Mouse (Mus musculus) kidney, adult 2 months (tissue): ENCODE results near the gene Gipc3. TPM values are rescaled to one million over a fixed set of nuclear protein-coding genes. Genes with fewer than 3 reads are reported as not detected.

Experiments used
- DNase-seq: peaks from one replicate; pipeline ENCODE4 v3.0.0; 2021
- H3K27ac ChIP-seq: fragments of 200-500 bp; 2 replicates; pipeline ENCODE4 v1.5.1; 2012; ENCODE audit warnings: low read depth, low read length, control low read depth, inconsistent platforms; ENCODE audit not compliant: insufficient read depth
- H3K27me3 ChIP-seq: fragments of 200-500 bp; replicated peaks from 2 replicates; pipeline ENCODE4 v1.6.1; 2012; ENCODE audit warnings: mild to moderate bottlenecking, moderate library complexity, low read length, inconsistent platforms; ENCODE audit not compliant: control insufficient read depth, insufficient read depth
- H3K36me3 ChIP-seq: fragments of 200-500 bp; 2 replicates; pipeline ENCODE4 v1.6.1; 2012; ENCODE audit warnings: mild to moderate bottlenecking, moderate library complexity, low read length, inconsistent platforms; ENCODE audit not compliant: control insufficient read depth, insufficient read depth
- H3K4me1 ChIP-seq: fragments of 200-500 bp; 2 replicates; pipeline ENCODE4 v1.6.1; 2011; ENCODE audit warnings: low read length; ENCODE audit not compliant: control insufficient read depth, insufficient read depth
- H3K4me3 ChIP-seq: fragments of 200-500 bp; 2 replicates; pipeline ENCODE4 v1.5.1; 2011; ENCODE audit warnings: mild to moderate bottlenecking, low read depth, low read length, control low read depth; ENCODE audit not compliant: insufficient read depth
- CTCF ChIP-seq: fragments of 200-500 bp; conservative IDR thresholded peaks from 2 replicates; pipeline ENCODE4 v1.5.1; 2011; ENCODE audit warnings: low read depth, mild to moderate bottlenecking, control low read depth, low read length, moderate library complexity, mixed read lengths; ENCODE audit not compliant: insufficient read depth, insufficient read length
- POLR2A ChIP-seq: fragments of 200-500 bp; IDR thresholded peaks from one replicate; pipeline ENCODE4 v1.6.1; 2011; ENCODE audit warnings: low read depth, low read length, control low read depth
- WGBS: fragments of 180-500 bp; shearing (Covaris S2); methylation state at CpG from one replicate; pipeline ENCODE4 v1.1.7; 2018; 5-methylcytosine and 5-hydroxymethylcytosine counted together
- polyA plus RNA-seq: library from polyadenylated mRNA; depleted of rRNA; stranded (reverse); fragments of >200 nt; gene quantifications from 2 replicates; pipeline ENCODE4 v1.2.3, GENCODE M21; 2012

Gene Gipc3
- polyA plus RNA-seq, 1 experiment = 1.5 TPM

DNA sequence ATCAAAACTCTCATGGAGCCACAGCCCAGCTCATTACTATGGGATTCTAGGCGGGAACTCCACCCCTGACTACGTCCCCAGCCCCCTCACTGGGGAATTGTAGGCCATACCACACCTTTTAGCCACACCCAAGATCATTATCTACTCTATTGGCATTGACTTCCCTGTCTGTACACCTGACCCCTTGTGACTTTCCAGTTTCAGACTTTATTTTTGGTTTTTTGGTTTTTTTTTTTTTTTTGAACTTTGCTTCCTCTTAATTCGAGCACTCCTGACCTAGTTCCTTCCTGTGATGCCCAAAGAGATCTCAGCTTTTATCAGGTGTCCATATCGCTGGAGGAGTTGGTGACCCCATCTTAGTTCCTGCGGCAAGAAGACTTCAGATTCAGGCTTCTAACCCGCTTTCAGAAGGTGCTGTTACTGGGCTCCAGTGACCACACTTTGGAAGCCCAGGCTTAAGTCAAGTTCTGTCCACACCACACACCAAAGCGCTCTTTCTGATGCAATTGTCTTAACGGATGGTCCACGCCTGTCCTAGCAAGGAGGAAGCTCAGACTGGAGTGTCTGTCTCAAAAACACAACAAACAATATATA, 51.5 kb downstream of the Gipc3 start, which contains the start of gene Tjp3:
Tjp3 (minus strand) TSS at position 71 of the 594 bp plus-strand sequence.
- Histone ChIP-seq H3K36me3 (no peaks in the 10 kb centered on the region), H3K4me1 (peaks cover 34% of the 10 kb centered on the region), H3K27ac (peak within 1 kb of the TSS; percentile 20; the same call in 1 of the 2 replicates), H3K4me3 (peak within 1 kb of the TSS; percentile 36; the same call in 1 of the 2 replicates), H3K27me3 (no peaks in the 10 kb centered on the region)
- no peak for TF ChIP-seq POLR2A
- 57% methylated on average over 9 of the region's 9 CpGs for WGBS
- DNase-seq = no peak

DNA sequence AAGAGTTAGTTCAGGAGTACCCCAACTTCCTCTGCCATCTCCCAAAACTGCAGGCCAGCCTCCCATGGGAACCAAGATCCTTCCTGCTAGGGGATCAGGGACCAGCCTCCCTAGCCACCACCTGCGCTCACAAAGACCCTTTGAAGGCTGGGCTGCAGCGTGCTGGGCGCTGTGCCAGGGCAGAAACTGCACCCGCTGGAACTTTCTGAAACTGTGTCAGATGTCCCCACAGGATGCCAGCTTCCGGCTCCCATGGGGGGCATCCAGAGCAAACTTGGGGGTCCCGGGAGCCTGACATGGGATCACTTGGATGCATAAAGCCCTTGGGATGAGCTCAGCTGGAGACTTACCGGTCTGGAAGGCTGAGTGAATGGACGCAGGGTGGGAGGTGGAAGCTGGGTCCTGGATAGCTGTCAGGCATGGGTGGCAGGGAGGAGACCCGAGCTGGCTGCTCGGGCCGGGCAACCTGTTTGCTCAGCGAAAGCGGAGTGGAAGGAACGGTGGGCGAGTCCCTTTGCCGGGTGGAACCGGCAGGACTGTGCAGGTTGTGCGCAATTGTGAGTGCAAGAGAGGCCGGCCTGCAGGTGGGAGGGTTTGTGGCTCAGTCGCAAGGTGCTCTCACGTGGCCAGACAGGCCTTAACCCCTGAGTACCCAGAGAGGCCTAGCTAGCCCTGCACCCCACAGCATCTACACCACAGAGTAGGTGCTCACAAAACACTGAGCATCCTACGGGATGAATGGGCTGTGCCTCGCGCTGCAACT, 52.2 kb downstream of the Gipc3 start:
- TF ChIP-seq POLR2A (no peak), CTCF (no peak)
- H3K4me3 ChIP-seq = peak overlapping the region; percentile 36; the same call in 1 of the 2 replicates
- no peaks in the 10 kb centered on the region for H3K36me3 ChIP-seq
- peak overlapping the region; percentile 20; the same call in 1 of the 2 replicates for H3K27ac ChIP-seq
- 28% methylated on average over 24 of the region's 24 CpGs for whole genome bisulfite sequencing
- no peaks in the 10 kb centered on the region for H3K27me3 ChIP-seq
- peaks cover 31% of the 10 kb centered on the region for H3K4me1 ChIP-seq
- DNase-seq = peak; percentile 63

DNA sequence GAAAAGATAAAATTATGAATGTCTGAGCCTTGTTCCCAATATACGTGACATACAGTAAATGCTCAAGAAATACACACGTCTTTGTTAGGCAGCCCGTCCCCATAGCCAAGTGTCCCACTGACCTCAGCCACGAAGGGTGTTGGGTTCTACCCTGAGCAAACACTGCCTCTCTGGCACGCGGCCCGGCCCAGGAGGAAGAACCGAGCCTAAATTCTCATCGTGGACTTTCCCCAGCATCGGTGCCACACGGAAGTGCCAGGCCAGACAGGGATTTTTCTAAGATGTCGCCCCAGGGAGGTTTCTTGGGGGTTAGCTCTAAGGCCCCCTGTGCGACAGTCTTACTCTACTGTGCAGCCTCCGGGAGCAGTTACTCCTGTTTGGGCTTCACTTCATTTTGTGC, 53.3 kb downstream of the Gipc3 start:
- WGBS = 51% methylated on average over 14 of the region's 14 CpGs
- no peak for TF ChIP-seq POLR2A
- TF ChIP-seq CTCF = no peak
- no peaks in the 10 kb centered on the region for H3K27me3 ChIP-seq
- peaks cover 24% of the 10 kb centered on the region for H3K4me1 ChIP-seq
- peak; percentile 76 for DNase-seq
- H3K4me3 ChIP-seq = no peak overlapping the region
- no peak overlapping the region for H3K27ac ChIP-seq
- H3K36me3 ChIP-seq = no peaks in the 10 kb centered on the region

DNA sequence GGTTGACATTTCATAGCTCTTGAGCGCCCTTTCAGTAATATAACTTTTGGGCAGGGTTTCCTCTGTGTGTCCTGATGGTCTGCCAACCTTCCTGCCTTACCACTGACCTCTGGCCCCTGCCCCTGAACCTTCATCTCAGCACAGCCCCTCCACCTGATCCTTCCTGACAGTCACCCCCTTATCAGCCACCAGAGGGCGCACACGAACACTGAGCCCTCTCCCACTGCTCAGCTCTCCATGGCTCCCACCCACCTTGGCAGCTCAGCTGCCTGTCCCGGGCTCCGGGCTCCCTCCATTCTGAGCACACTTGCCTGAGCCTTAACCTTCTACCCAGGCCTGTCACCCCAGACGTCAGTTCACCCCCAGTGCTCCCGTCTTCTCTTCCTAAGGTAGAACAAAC, 53.8 kb downstream of the Gipc3 start:
- Histone ChIP-seq H3K27me3 (no peaks in the 10 kb centered on the region), H3K27ac (no peak overlapping the region), H3K4me3 (no peak overlapping the region), H3K4me1 (peaks cover 20% of the 10 kb centered on the region), H3K36me3 (no peaks in the 10 kb centered on the region)
- peak; percentile 66 for DNase-seq
- no peak for TF ChIP-seq POLR2A
- peak; percentile 88 for TF ChIP-seq CTCF
- WGBS = 6% methylated on average over 7 of the region's 7 CpGs

DNA sequence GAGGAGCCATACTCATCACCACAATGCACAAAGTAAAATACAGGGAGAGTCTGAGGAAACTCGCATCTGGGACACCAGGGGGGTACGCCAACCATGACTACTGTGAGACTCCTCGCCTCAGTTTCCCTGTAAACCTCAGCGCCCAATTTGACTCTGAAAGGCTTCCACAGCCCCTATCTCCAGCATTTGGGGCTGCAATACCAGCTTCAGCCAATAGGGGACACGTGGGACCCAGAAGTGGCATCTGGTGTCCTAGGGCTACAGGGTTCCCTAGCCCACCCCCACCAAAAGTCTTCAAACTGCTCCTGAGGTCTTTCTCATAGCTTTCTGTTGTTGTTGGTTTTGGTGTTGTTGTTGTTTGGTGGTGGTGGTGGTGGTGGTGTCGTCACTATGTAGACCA, 54.5 kb downstream of the Gipc3 start:
- peak; percentile 43 for DNase-seq
- Histone ChIP-seq H3K4me1 (peaks cover 14% of the 10 kb centered on the region), H3K27me3 (no peaks in the 10 kb centered on the region), H3K27ac (no peak overlapping the region), H3K36me3 (no peaks in the 10 kb centered on the region), H3K4me3 (no peak overlapping the region)
- 46% methylated on average over 6 of the region's 6 CpGs for WGBS
- no peak for TF ChIP-seq POLR2A
- TF ChIP-seq CTCF = peak; percentile 45

DNA sequence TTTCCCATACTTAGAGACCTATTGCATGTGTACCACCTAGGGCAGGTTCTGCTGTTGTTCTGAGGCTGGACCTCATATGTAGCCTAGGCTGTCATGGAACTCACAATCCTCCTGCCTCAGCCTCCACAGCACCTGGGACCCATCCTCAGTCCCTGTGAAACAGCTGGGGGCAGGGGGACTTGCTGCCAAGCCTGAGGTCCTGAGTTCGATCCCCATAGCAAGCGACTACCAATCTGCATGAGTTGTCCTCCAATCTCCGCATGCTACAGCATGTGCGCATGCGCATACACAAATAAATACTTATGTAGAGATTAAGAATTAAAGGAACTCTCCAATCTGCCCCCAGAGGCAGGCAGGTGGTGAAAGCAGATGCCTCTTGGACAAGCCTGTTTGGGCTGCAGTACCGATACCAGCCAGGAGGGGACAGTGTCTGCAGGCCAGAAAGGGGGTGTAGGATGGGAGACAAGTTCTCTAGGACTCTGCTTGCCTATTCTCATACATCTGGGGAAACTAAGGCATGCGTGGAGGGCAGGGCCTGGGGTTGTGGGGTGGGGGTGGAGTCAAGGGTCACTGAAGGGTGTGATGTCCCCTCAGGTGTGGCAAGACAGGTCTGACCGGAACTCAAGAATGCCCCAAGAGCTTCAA, 55.4 kb downstream of the Gipc3 start:
- Histone ChIP-seq H3K36me3 (no peaks in the 10 kb centered on the region), H3K4me3 (no peak overlapping the region), H3K4me1 (peaks cover 12% of the 10 kb centered on the region), H3K27me3 (no peaks in the 10 kb centered on the region), H3K27ac (no peak overlapping the region)
- peak; percentile 53 for DNase-seq
- TF ChIP-seq CTCF (peak; percentile 72), POLR2A (no peak)
- WGBS = 62% methylated on average over 8 of the region's 8 CpGs

DNA sequence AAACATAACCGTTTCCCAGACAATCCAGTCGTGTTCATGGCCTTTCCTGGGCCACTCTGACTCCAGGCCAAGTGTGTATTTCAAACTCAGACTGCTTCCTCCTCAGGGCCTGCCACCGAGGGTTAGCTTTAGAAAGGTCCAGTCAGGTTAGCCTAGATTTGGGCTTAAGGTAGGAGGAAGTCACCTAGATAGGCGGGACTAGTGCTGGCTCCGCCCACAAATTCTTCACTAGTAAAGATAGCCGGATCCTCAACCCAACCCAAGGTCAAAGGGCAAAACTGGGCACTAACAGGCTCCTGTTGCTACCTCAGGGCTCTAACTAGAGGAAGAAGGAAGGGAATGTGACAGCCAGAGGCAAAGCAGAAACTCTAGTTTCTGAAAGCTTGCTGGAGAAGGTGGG, 56.5 kb downstream of the Gipc3 start:
- Histone ChIP-seq H3K27me3 (no peaks in the 10 kb centered on the region), H3K4me3 (no peak overlapping the region), H3K27ac (peak overlapping the region; percentile 49), H3K4me1 (peaks cover 12% of the 10 kb centered on the region), H3K36me3 (no peaks in the 10 kb centered on the region)
- no peak for TF ChIP-seq POLR2A
- TF ChIP-seq CTCF = no peak
- 19% methylated on average over 6 of the region's 6 CpGs for WGBS
- peak; percentile 81 for DNase-seq
